Mouse (Mus musculus): Measurements from ENCODE around the gene Fgf18.

- TF ChIP-seq EP300 (IDR thresholded peaks at IDR 0.05) (no peak), CTCF (IDR thresholded peaks at IDR 0.05) (no peak)
These were observed 61.2 kb downstream of the Fgf18 start for GRCm38 (mm10) chr11:33086046-33086445.
